Mouse (Mus musculus) midbrain, embryonic 15.5 days (tissue): ENCODE results near the gene Kcng1. TPM values are rescaled to one million over a fixed set of nuclear protein-coding genes. Genes with fewer than 3 reads are reported as not detected.
A peak's percentile ranks its signal among the peaks of the same experiment; 100 is the strongest.

Source experiments
- ATAC-seq: fragments of 200-750 bp; cut with Nextera tagmentation; replicated peaks from 2 replicates; pipeline ENCODE4 v1.8.0; 2017; ENCODE audit warnings: moderate TSS enrichment
- H3K27ac ChIP-seq: fragments of 300-500 bp; sonication (generic); 2 replicates; pipeline ENCODE4 v1.5.1; 2015; ENCODE audit warnings: mild to moderate bottlenecking, inconsistent platforms
- H3K27me3 ChIP-seq: fragments of 300-500 bp; sonication (generic); replicated peaks from 2 replicates; pipeline ENCODE4 v1.6.1; 2015; ENCODE audit warnings: inconsistent platforms
- H3K36me3 ChIP-seq: fragments of 300-500 bp; sonication (generic); replicated peaks from 2 replicates; pipeline ENCODE4 v1.6.1; 2015; ENCODE audit warnings: inconsistent platforms
- H3K4me1 ChIP-seq: fragments of 300-500 bp; sonication (generic); 2 replicates; pipeline ENCODE4 v1.6.1; 2015; ENCODE audit warnings: inconsistent platforms
- H3K4me2 ChIP-seq: fragments of 300-500 bp; sonication (generic); 2 replicates; pipeline ENCODE4 v1.6.1; 2015; ENCODE audit warnings: inconsistent platforms, mild to moderate bottlenecking, moderate library complexity
- H3K4me3 ChIP-seq: fragments of 300-500 bp; sonication (generic); 2 replicates; pipeline ENCODE4 v1.5.1; 2015; ENCODE audit warnings: mild to moderate bottlenecking, inconsistent platforms
- H3K9ac ChIP-seq: fragments of 300-500 bp; sonication (generic); 2 replicates; pipeline ENCODE4 v1.6.1; 2015; ENCODE audit warnings: mild to moderate bottlenecking, inconsistent platforms
- H3K9me3 ChIP-seq: fragments of 300-500 bp; sonication (generic); 2 replicates; pipeline ENCODE4 v1.6.1; 2016; ENCODE audit warnings: inconsistent platforms
- WGBS: fragments of 180-500 bp; shearing (Covaris S2); methylation state at CpG from one replicate; pipeline ENCODE4 v1.1.7; 2015; ENCODE audit warnings: mixed read lengths; 5-methylcytosine and 5-hydroxymethylcytosine counted together
- polyA plus RNA-seq: library from polyadenylated mRNA; unstranded; fragments of >200 nt; fragmentation: Nextera tagmentation; extraction: Ambion mirVana; gene quantifications from 2 replicates; pipeline ENCODE4 v1.2.1, GENCODE M21; 2015

Kcng1 gene
- 3.5 and 3.8 TPM in 2 replicates for polyA plus RNA-seq

DNA sequence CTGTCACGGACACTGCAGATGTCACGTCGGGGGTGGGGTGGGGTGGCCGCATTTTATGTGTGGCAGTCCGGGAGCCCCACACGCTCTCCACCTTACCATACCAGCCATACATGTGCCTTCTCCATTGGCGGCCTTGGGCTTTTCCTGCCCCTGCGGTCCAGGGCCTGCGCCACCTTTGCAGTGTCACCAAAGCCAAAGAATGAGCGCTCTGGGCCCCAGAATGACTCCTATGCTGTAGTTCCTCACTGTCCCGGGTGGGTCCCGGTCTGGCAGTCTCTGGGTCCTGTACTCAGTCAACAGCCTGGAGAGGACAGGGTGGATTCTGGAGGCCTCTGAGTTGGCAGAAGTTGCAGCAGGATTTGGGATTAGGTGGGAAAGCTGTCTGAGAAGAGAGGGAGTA, at the start of gene Kcng1:
Gene Kcng1, minus strand, starts transcription at position 155 of the 400 bp plus-strand sequence.
- peak within 1 kb of the TSS; percentile 28 for H3K9ac ChIP-seq
- peaks cover 43% of the 10 kb centered on the region for H3K27me3 ChIP-seq
- H3K9me3 ChIP-seq, result no peaks in the 10 kb centered on the region
- ATAC-seq, result no peak
- H3K4me1 ChIP-seq, result peaks cover 19% of the 10 kb centered on the region
- no peaks in the 10 kb centered on the region for H3K36me3 ChIP-seq
- H3K4me2 ChIP-seq, result peak within 1 kb of the TSS; percentile 80
- peak within 1 kb of the TSS; percentile 50 for H3K4me3 ChIP-seq
- 16% methylated on average over 12 of the region's 12 CpGs for WGBS
- no peak within 1 kb of the TSS for H3K27ac ChIP-seq

DNA sequence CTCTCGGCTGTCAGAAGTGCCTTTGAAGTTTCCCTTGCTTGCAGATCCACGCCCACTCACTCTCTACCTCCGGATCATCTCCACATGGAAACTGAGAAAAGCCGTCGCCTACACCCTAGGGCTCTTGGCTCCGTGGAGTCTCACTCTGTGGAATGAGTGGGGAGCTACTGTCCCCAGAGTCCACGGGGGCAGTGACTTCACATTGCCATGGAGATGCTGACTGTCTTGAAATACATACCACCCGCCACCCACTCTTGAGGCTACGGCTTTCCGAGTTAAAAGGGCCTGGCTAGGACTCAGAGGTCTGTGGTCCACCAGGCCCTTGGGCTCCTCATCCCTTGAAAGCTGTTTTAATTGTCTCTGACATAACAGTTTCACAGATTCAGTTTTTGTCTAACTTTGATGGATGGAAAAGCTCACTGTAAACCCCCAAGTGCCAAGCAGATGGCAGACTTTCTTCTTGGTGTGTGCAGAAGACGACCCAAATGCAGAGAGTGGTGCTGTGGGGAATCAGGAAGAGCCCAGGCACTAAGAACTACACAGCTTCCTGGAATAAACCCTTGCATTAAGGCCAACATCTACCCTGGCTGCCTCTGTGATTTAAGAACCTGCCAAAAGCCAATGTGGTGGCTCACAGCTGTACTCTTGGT, 49.0 kb upstream of the Kcng1 start:
- ATAC-seq, result no peak
- H3K9ac ChIP-seq, result no peak overlapping the region
- H3K27ac ChIP-seq, result no peak overlapping the region
- H3K36me3 ChIP-seq, result no peaks in the 10 kb centered on the region
- peaks cover 20% of the 10 kb centered on the region for H3K4me1 ChIP-seq
- H3K4me3 ChIP-seq, result no peak overlapping the region
- no peaks in the 10 kb centered on the region for H3K27me3 ChIP-seq
- WGBS, result 61% methylated on average over 11 of the region's 11 CpGs
- H3K9me3 ChIP-seq, result no peaks in the 10 kb centered on the region
- no peak overlapping the region for H3K4me2 ChIP-seq

DNA sequence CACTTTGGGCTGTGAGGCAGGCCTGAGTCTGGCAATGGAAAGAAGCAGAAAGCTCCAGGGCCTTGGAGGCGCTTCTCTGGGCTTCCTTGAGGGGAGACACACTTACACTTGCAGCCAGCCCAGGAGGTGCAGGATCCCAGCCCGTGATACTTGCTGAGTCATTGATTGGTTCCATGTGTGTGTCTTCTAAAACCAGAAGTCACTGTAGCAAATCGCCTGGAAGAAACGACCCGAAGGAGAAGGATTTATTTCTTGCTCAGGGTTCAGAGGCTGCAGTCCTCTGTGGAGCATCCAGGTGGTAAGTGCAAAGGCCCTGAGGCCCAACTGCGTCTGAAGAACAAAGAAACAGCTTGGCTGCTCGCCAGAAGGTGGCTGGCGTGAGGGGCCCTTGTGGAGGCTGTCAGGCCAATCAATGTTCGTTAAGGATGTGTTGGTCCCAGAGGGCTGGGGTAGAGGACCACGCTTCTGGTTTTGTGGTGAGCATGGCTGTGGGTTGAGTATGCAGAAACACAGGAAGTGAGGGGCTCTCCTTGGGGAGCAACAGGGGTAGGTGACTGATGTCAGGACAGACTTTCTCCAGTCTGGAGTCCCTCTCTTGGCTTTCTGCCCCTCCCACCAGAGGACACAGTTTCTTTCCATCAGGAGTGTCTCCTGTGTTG, 40.3 kb upstream of the Kcng1 start:
- Histone ChIP-seq H3K4me3 (no peak overlapping the region), H3K9ac (no peak overlapping the region), H3K9me3 (no peaks in the 10 kb centered on the region), H3K4me2 (no peak overlapping the region), H3K27me3 (no peaks in the 10 kb centered on the region), H3K27ac (no peak overlapping the region), H3K36me3 (no peaks in the 10 kb centered on the region), H3K4me1 (peaks cover 7% of the 10 kb centered on the region)
- ATAC-seq, result no peak
- whole genome bisulfite sequencing, result 63% methylated on average over 10 of the region's 10 CpGs

DNA sequence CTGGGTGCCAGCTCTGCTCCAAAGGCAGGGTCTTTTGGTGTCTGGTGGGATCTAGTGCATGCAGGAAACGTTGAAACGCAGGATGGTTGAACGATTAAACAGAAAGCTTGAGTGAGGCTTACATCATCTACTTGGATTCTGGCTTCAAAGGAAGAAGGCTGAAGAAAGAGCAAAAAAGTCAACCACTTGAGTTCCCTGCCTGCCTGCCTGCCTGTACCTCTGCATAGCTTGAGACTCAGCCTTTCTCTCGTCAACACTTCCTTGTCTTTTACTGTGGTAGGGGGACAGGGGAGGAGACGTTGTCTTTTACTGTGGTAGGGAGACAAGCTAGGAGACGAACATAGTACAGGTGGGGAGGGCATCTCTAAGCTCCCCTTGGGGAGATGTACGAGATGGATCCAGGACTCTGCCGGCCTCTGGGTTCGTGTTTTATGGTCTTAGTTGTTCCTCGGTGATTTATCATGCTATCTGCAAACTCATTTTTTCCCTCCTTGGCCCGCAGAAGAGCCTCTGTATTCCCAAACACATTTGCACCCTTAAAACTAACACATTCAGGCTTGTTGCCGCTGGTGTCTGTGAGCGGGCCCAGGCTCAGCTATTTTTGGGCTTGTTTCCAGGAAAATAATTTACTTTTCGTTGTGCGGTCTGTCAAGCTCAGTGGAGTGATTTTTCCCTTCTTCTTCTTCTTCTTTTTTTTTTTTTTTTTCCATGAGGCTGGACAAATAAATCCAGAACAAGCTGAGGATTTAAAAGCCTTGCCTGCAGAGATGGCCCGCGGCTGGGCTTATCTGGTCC, 39.0 kb upstream of the Kcng1 start:
- WGBS, result 65% methylated on average over 17 of the region's 17 CpGs
- no peak overlapping the region for H3K4me3 ChIP-seq

DNA sequence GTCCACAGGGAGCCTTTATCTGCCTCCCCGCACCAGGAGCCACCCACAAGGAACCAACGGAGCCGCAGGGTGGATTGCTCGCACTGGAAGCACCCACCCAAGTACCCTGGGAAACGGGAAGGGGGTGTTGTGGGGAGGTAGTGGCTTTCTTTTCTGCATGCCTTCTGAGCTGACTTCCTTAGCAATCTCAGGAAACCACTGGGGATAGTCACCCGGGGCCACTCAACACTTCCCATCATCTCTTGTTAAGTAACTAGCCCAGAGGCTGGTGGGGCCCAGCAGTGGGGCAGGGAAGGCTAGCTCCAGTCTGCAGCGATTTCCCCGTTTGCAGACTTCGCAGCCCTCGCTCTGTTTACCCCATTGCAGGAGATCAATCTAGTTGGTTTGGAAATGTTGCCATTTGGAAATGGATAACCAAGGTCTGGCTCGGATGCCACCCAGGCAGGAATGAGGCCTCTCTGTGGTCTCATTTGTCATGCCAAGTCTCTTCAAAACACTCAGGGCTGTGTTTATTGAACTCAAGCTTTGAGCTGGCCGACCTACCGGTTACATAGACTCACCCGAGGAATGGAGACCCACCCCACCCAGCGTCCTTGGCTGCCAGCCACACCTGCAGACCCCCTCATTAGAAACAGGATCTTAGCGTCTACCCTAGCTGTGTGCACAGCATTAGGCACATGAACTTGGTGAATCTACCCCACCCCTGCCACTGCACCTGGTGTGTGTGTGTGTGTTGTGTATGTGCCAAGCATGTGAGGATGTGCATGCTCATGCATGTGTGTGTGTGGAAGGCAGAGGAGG, 33.3 kb upstream of the Kcng1 start:
- peaks cover 2% of the 10 kb centered on the region; the same call in 1 of the 2 replicates for H3K4me1 ChIP-seq
- H3K27me3 ChIP-seq, result no peaks in the 10 kb centered on the region
- ATAC-seq, result no peak
- H3K9me3 ChIP-seq, result no peaks in the 10 kb centered on the region
- no peak overlapping the region for H3K27ac ChIP-seq
- no peak overlapping the region for H3K4me3 ChIP-seq
- H3K9ac ChIP-seq, result no peak overlapping the region
- WGBS, result 60% methylated on average over 16 of the region's 16 CpGs
- no peak overlapping the region for H3K4me2 ChIP-seq
- H3K36me3 ChIP-seq, result no peaks in the 10 kb centered on the region

More for the DNA sequence above, 39.0 kb upstream of the Kcng1 start:
- Histone ChIP-seq H3K9me3 (no peaks in the 10 kb centered on the region), H3K4me2 (no peak overlapping the region), H3K27ac (0 out of 2 replicates have a peak overlapping the region, but pooled peaks have one; percentile 21), H3K27me3 (no peaks in the 10 kb centered on the region), H3K9ac (no peak overlapping the region), H3K36me3 (no peaks in the 10 kb centered on the region), H3K4me1 (peaks cover 2% of the 10 kb centered on the region; the same call in 1 of the 2 replicates)
- no peak for ATAC-seq

DNA sequence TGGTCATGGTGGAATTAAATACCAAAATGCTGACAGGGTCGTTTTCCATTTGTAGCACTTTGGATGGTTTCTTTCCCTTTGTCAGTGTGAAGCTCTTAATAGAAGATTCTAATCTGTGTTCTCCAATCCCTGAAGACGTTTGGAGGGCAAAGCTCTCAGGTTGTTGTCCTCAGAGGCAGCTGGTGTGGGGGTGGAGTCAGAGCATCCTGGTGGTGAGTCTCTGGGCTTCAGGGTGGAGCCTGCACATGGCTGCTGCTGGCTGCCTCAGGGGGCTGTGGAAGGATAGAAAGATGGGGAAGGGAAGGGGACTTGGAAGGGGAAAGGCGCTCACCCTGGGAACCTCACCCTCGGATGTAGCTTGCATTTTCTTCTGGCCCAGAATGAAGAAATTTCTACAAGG, 31.0 kb upstream of the Kcng1 start:
- 46% methylated on average over 4 of the region's 4 CpGs for WGBS
- no peak for ATAC-seq
- H3K4me3 ChIP-seq, result no peak overlapping the region
- H3K9me3 ChIP-seq, result no peaks in the 10 kb centered on the region
- no peak overlapping the region for H3K4me2 ChIP-seq
- no peaks in the 10 kb centered on the region for H3K4me1 ChIP-seq
- no peaks in the 10 kb centered on the region for H3K27me3 ChIP-seq
- H3K36me3 ChIP-seq, result no peaks in the 10 kb centered on the region
- no peak overlapping the region for H3K27ac ChIP-seq
- H3K9ac ChIP-seq, result no peak overlapping the region

DNA sequence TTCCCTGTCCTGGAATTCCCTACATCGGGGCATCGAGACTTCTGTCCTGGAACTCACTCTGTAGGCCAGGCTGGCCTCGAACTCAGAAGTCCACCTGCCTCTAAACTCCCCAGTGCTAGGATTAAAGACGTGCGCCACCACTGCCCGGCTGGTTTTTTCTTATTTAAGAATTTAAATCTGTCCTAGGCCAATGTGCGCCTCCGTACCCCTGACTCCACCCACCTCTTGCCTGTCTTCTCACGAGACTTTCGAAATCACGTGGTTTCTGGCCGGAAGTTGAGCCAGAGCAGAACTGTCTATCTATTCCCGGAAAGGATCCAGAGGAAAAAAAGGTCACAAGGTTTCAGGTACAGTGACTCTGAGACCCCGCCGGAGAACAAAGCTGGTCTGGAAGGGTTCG, 29.5 kb upstream of the Kcng1 start:
- Histone ChIP-seq H3K4me2 (no peak overlapping the region), H3K4me1 (no peaks in the 10 kb centered on the region), H3K4me3 (no peak overlapping the region), H3K27ac (no peak overlapping the region), H3K36me3 (no peaks in the 10 kb centered on the region), H3K9me3 (no peaks in the 10 kb centered on the region), H3K9ac (no peak overlapping the region), H3K27me3 (no peaks in the 10 kb centered on the region)
- ATAC-seq, result no peak
- 92% methylated on average over 16 of the region's 16 CpGs for WGBS

DNA sequence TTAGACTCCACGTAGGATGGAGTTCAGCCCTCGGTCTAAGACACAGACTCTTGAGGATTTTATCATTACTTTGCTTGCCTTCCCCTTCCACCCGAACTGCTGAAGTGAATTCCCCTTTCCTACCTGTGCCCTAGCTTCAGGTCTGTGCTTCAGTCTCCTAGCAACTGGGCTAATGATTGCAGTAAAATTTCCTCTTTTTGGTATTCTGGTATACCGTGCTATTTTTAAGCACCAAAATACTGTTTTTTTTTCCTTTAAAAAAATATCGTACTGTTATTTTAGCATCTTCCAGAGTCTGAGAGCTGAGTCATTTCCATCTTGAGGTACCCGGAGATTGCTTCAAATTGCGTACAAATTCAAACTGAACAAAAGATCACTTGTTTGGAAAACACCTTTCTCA, 27.4 kb upstream of the Kcng1 start:
- peak overlapping the region; percentile 1; the same call in 1 of the 2 replicates for H3K27ac ChIP-seq
- 80% methylated on average over 7 of the region's 7 CpGs for WGBS

DNA sequence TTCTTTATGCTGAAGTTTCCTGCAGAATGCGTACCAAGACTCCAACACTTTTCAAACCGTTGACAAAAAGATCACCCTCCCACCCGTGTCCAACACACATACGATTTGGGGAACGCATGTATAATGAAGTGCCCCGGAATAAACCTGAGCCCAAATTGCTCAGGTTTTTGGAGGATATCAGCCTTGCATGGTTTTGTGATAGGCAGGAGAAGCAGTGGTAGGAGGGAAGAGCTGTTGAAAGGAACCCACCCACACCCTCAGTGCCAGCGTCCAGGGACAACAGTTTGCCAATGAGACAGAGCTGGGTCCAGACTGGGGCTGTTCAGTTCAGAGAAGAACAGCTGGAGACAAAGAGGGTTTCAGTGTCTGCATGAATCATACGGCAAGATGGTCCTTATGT, 18.1 kb upstream of the Kcng1 start:
- H3K27me3 ChIP-seq, result no peaks in the 10 kb centered on the region
- 85% methylated on average over 8 of the region's 8 CpGs for WGBS
- H3K4me3 ChIP-seq, result no peak overlapping the region
- no peak overlapping the region for H3K4me2 ChIP-seq
- H3K36me3 ChIP-seq, result no peaks in the 10 kb centered on the region
- no peaks in the 10 kb centered on the region for H3K4me1 ChIP-seq
- H3K27ac ChIP-seq, result no peak overlapping the region
- no peak overlapping the region for H3K9ac ChIP-seq
- no peak for ATAC-seq
- no peaks in the 10 kb centered on the region for H3K9me3 ChIP-seq

More for the DNA sequence above, 27.4 kb upstream of the Kcng1 start:
- Histone ChIP-seq H3K9me3 (no peaks in the 10 kb centered on the region), H3K4me1 (no peaks in the 10 kb centered on the region), H3K36me3 (no peaks in the 10 kb centered on the region), H3K9ac (no peak overlapping the region), H3K4me2 (no peak overlapping the region), H3K27me3 (no peaks in the 10 kb centered on the region), H3K4me3 (no peak overlapping the region)
- ATAC-seq, result no peak

DNA sequence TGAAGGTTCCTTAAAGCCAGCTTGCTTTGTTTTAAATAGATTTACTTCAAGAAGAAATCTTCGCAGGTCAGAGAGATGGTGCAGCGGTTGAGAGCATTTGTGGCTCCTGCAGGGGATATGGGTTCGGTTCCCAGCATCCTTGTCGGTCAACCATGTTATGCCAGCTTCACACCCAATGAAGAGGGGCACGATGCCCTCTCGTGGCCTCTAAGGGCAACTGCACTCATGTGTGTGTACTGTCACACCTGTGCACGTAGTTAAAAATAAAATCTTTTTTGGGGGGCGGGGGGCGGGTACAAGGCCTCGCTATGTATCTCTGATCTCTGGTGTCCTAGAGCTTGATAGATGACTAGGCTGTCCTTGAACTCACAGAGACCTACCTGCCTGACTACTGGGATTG, 15.0 kb upstream of the Kcng1 start:
- Histone ChIP-seq H3K27ac (no peak overlapping the region), H3K27me3 (no peaks in the 10 kb centered on the region), H3K4me3 (no peak overlapping the region), H3K9ac (no peak overlapping the region), H3K4me1 (peaks cover 17% of the 10 kb centered on the region), H3K36me3 (no peaks in the 10 kb centered on the region), H3K9me3 (no peaks in the 10 kb centered on the region), H3K4me2 (no peak overlapping the region)
- 86% methylated on average over 10 of the region's 10 CpGs for WGBS
- ATAC-seq, result no peak

DNA sequence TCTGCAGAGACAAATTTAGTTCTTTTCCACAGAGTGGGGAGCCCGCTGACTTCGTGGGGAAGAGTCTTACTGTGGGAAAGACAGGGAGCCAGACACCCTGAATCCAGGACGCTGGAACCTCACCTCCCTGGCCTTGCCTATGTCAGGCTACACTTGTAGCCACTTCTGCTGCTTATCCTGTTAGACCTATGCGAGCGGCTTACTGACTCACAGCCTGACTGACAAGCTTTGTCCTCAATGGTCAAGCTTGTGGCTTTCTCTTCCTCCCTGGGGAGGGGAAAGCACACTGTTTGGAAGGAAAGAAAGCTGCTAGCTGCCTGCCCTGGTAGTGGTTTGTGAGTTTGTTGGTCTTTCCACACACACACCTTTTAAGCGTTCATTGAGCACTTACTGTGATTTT, 11.0 kb upstream of the Kcng1 start:
- H3K27me3 ChIP-seq, result no peaks in the 10 kb centered on the region
- WGBS, result 18% methylated on average over 6 of the region's 6 CpGs
- no peak for ATAC-seq
- peaks cover 22% of the 10 kb centered on the region for H3K4me1 ChIP-seq
- no peak overlapping the region for H3K4me2 ChIP-seq
- no peak overlapping the region for H3K4me3 ChIP-seq
- no peaks in the 10 kb centered on the region for H3K9me3 ChIP-seq
- no peak overlapping the region for H3K9ac ChIP-seq
- H3K27ac ChIP-seq, result no peak overlapping the region
- H3K36me3 ChIP-seq, result no peaks in the 10 kb centered on the region

DNA sequence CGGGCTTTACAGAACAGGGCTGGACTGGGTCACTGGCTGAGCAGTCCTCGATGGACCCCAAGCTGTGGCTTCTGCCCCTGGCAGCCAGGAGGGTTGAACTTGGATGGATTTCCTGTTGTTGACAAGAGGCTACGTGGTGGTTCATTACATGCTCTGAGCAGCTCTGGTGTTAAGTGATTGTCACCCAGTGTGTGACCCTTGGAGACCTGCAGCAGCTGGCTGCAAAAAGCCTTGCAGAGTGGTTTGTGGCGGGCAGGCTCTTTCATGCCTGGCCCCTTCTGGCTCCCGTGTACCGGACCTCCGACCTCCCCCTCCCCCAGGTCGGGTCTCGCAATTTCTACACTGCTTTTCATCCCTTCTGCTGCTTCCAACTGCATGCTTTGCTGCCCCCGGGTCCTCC, 10.5 kb upstream of the Kcng1 start:
- Histone ChIP-seq H3K27ac (no peak overlapping the region), H3K9me3 (no peaks in the 10 kb centered on the region), H3K4me3 (no peak overlapping the region), H3K4me1 (peaks cover 22% of the 10 kb centered on the region), H3K4me2 (no peak overlapping the region), H3K36me3 (no peaks in the 10 kb centered on the region), H3K27me3 (no peaks in the 10 kb centered on the region), H3K9ac (no peak overlapping the region)
- 9% methylated on average over 10 of the region's 10 CpGs for WGBS
- peak; percentile 24; the same call in 1 of the 2 replicates for ATAC-seq
